Comparison of ENCODE assay signal across 7 mouse cellular contexts in genomic region chr7:137438179-137438550, GRCm38 (mm10). TPM values are rescaled to one million over a fixed set of nuclear protein-coding genes. Genes with fewer than 3 reads are reported as not detected.
DNase-seq lines count a peak whose midpoint lies in the region; ATAC-seq and TF ChIP-seq lines count a peak whose summit lies in the region.

No protein-coding gene starts in this region.

- peaks cover 21% of the 10 kb centered on the region for H3K4me1 ChIP-seq in heart, postnatal 0 days (ENCODE audit: control insufficient read depth, insufficient read depth)
- H3K4me1 ChIP-seq in neural tube, embryonic 12.5 days, result peaks cover 7% of the 10 kb centered on the region

- H3K27me3 ChIP-seq in heart, postnatal 0 days (ENCODE audit: control insufficient read depth, insufficient read depth, low read length), result no peaks in the 10 kb centered on the region
- no peaks in the 10 kb centered on the region for H3K27me3 ChIP-seq in neural tube, embryonic 12.5 days (replicated peaks)

- TF ChIP-seq CTCF in heart, postnatal 0 days (IDR thresholded peaks at IDR 0.05; ENCODE audit: low read depth), result no peak

- H3K4me2 ChIP-seq in heart, postnatal 0 days (ENCODE audit: low read depth, low read length), result peak overlapping the region; percentile 89
- peak overlapping the region; percentile 61 for H3K4me2 ChIP-seq in neural tube, embryonic 12.5 days (replicated peaks)

- no peak for TF ChIP-seq EP300 in heart, postnatal 0 days (IDR thresholded peaks at IDR 0.05; ENCODE audit: low read depth)

- peak; percentile 65 for DNase-seq in 416B (ENCODE audit: low read depth)
- peak; percentile 17 to 21 for DNase-seq in B cell, adult 2 months
- no peak for DNase-seq in heart, postnatal 0 days (ENCODE audit: low spot score)
- peak; percentile 44 to 52 for DNase-seq in left cerebral cortex, postnatal 36 days (ENCODE audit: low spot score in 2 of 2)
- no peak for DNase-seq in gastrocnemius, postnatal 36 days

- H3K9me3 ChIP-seq in heart, postnatal 0 days (replicated peaks; ENCODE audit: control insufficient read depth, low read length), result no peaks in the 10 kb centered on the region
- no peaks in the 10 kb centered on the region for H3K9me3 ChIP-seq in neural tube, embryonic 12.5 days

- ATAC-seq in common myeloid progenitor, adult 5-6 weeks (replicated peaks; ENCODE audit: low read depth, poor library complexity, severe bottlenecking), result peak; percentile 54
- no peak for ATAC-seq in heart, postnatal 0 days (ENCODE audit: insufficient read depth, low read depth)
- ATAC-seq in neural tube, embryonic 12.5 days (ENCODE audit: low FRiP score, low read depth), result peak; percentile 80

- peak overlapping the region; percentile 86 for H3K27ac ChIP-seq in heart, postnatal 0 days (ENCODE audit: low read depth)
- H3K27ac ChIP-seq in neural tube, embryonic 12.5 days, result peak overlapping the region; percentile 80

- H3K36me3 ChIP-seq in heart, postnatal 0 days (replicated peaks; ENCODE audit: control insufficient read depth, insufficient read depth, low read length), result no peaks in the 10 kb centered on the region
- no peaks in the 10 kb centered on the region for H3K36me3 ChIP-seq in neural tube, embryonic 12.5 days

- WGBS in heart, postnatal 0 days, result 5% methylated on average over 7 of the region's 7 CpGs
- WGBS in neural tube, embryonic 12.5 days, result 3% methylated on average over 7 of the region's 7 CpGs

- intact Hi-C loops in left cerebral cortex, postnatal 36 days (cut with DNase I), result no loop called here
- intact Hi-C loops in gastrocnemius, postnatal 36 days (cut with DNase I), result no loop called here

- peak overlapping the region; percentile 94 for H3K4me3 ChIP-seq in heart, postnatal 0 days (ENCODE audit: low read depth, low read length)
- peak overlapping the region; percentile 95 for H3K4me3 ChIP-seq in neural tube, embryonic 12.5 days

- H3K9ac ChIP-seq in heart, postnatal 0 days (replicated peaks; ENCODE audit: low read depth, low read length), result peak overlapping the region; percentile 89
- peak overlapping the region; percentile 94 for H3K9ac ChIP-seq in neural tube, embryonic 12.5 days

RNA-seq across cellular contexts. Expression of gene Glrx3, which starts 0.8 kb away (rescaled TPM):
- total RNA-seq in common myeloid progenitor, adult 5-6 weeks (2017), result 143 and 170 TPM in 2 replicates
- 88.1 and 96.7 TPM in 2 replicates for total RNA-seq in heart, postnatal 0 days (2014; rRNA removed; ENCODE audit: low replicate concordance)
- 162 and 164 TPM in 2 replicates for polyA plus RNA-seq in heart, postnatal 0 days (2015; fragmentation: Nextera tagmentation; extraction: Ambion mirVana)
- 100 to 1,000 TPM in 1 of 2 experiments, 10 to 100 TPM in 1; 93.5 to 100 TPM for total RNA-seq in left cerebral cortex, postnatal 36 days (2021)
- 288 and 313 TPM in 2 replicates for polyA plus RNA-seq in neural tube, embryonic 12.5 days (2016; fragmentation: Nextera tagmentation; extraction: Ambion mirVana)
- 100 to 1,000 TPM; 105 to 109 TPM for total RNA-seq in gastrocnemius, postnatal 36 days (2021)

RNA-seq across cellular contexts. Expression of gene 9430038I01Rik, which starts 27.6 kb away (rescaled TPM):
- 23.8 and 26.9 TPM in 2 replicates for total RNA-seq in common myeloid progenitor, adult 5-6 weeks (2017)
- 9.9 and 11.8 TPM in 2 replicates for total RNA-seq in heart, postnatal 0 days (2014; rRNA removed; ENCODE audit: low replicate concordance)
- 15.0 and 16.7 TPM in 2 replicates for polyA plus RNA-seq in heart, postnatal 0 days (2015; fragmentation: Nextera tagmentation; extraction: Ambion mirVana)
- 1 to 10 TPM; 3.1 to 4.4 TPM for total RNA-seq in left cerebral cortex, postnatal 36 days (2021)
- polyA plus RNA-seq in neural tube, embryonic 12.5 days (2016; fragmentation: Nextera tagmentation; extraction: Ambion mirVana), result 16.2 and 17.7 TPM in 2 replicates
- 1 to 10 TPM; 4.1 to 4.8 TPM for total RNA-seq in gastrocnemius, postnatal 36 days (2021)

Comparison
In these comparisons a context has a peak if more than half of its experiments do, and no peak if none do; other contexts are left out.
1. DNase-seq: peak in 416B (single experiment), B cell, adult 2 months (2 of 2) and left cerebral cortex, postnatal 36 days (2 of 2); none in heart, postnatal 0 days (single experiment) and gastrocnemius, postnatal 36 days (0 of 2).